Mouse (Mus musculus) embryonic facial prominence, embryonic 10.5 days (tissue): ENCODE measurements around the gene Sapcd1. TPM values are rescaled to one million over a fixed set of nuclear protein-coding genes. Genes with fewer than 3 reads are reported as not detected.

Source experiments
- DNase-seq: peaks from one replicate; pipeline ENCODE4 v3.0.0-alpha.2; 2017; ENCODE audit warnings: low spot score
- H3K27ac ChIP-seq: fragments of 300-500 bp; sonication (generic); replicated peaks from 2 replicates; pipeline ENCODE4 v1.5.1; 2016; ENCODE audit warnings: mild to moderate bottlenecking
- H3K27me3 ChIP-seq: fragments of 300-500 bp; sonication (generic); replicated peaks from 2 replicates; pipeline ENCODE4 v1.6.1; 2016; ENCODE audit warnings: low read depth, mild to moderate bottlenecking; ENCODE audit not compliant: poor library complexity, severe bottlenecking
- H3K36me3 ChIP-seq: fragments of 300-500 bp; sonication (generic); replicated peaks from 2 replicates; pipeline ENCODE4 v1.6.1; 2016; ENCODE audit warnings: mild to moderate bottlenecking, moderate library complexity
- H3K4me1 ChIP-seq: fragments of 300-500 bp; sonication (generic); 2 replicates; pipeline ENCODE4 v1.6.1; 2016
- H3K4me3 ChIP-seq: fragments of 300-500 bp; sonication (generic); 2 replicates; pipeline ENCODE4 v1.5.1; 2016; ENCODE audit warnings: mild to moderate bottlenecking, moderate library complexity
- H3K9me3 ChIP-seq: fragments of 300-500 bp; sonication (generic); 2 replicates; pipeline ENCODE4 v1.6.1; 2016; ENCODE audit warnings: mild to moderate bottlenecking
- WGBS: fragments of 180-500 bp; shearing (Covaris S2); methylation state at CpG from one replicate; pipeline ENCODE4 v1.1.7; 2016; 5-methylcytosine and 5-hydroxymethylcytosine counted together
- polyA plus RNA-seq: library from polyadenylated mRNA; unstranded; fragments of >200 nt; fragmentation: Nextera tagmentation; extraction: Ambion mirVana; gene quantifications from 2 replicates; pipeline ENCODE4 v1.2.1, GENCODE M21; 2016

Sapcd1 gene
- polyA plus RNA-seq, 1 experiment from 2014 or later, result 4.2 TPM

DNA sequence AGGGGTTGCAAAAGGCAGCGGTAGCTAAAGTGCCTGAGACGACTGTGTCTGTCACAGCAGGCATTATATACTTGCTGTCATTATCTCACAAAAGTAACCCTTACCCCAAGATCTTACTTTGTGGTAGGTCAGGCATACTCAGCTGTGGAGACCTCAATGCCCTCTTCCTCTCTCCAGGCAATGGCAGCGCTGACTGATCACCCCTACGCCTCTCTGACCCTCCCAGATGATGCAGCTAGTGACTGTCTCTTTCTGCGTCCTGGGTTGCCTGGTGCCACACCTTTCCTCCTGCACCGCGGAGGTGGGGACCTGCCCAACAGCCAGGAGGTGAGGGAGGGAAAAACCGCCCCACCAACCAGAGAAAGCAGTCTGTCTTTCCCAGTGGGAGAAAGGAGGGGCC lies 33.5 kb upstream of the Sapcd1 start:
- peaks cover 59% of the 10 kb centered on the region for H3K4me1 ChIP-seq
- H3K27me3 ChIP-seq, result peaks cover 38% of the 10 kb centered on the region
- H3K27ac ChIP-seq, result no peak overlapping the region
- DNase-seq, result no peak
- H3K9me3 ChIP-seq, result no peaks in the 10 kb centered on the region
- peaks cover 59% of the 10 kb centered on the region for H3K36me3 ChIP-seq
- WGBS, result 80% methylated on average over 8 of the region's 8 CpGs
- peak overlapping the region; percentile 89; the same call in 1 of the 2 replicates for H3K4me3 ChIP-seq

- peaks cover 64% of the 10 kb centered on the region for H3K36me3 ChIP-seq
- peak overlapping the region; percentile 89 for H3K4me3 ChIP-seq
- DNase-seq, result no peak
- WGBS, result 58% methylated on average over 22 of the region's 22 CpGs
- peaks cover 33% of the 10 kb centered on the region for H3K27me3 ChIP-seq
- peaks cover 56% of the 10 kb centered on the region for H3K4me1 ChIP-seq
- no peaks in the 10 kb centered on the region for H3K9me3 ChIP-seq
- H3K27ac ChIP-seq, result no peak overlapping the region
Observed at GRCm38 (mm10) chr17:35060737-35061297, 33.0 kb upstream of the Sapcd1 start.

- no peak for DNase-seq
- H3K27ac ChIP-seq, result peak overlapping the region; percentile 98
- peaks cover 25% of the 10 kb centered on the region for H3K27me3 ChIP-seq
- H3K9me3 ChIP-seq, result no peaks in the 10 kb centered on the region
- peaks cover 49% of the 10 kb centered on the region for H3K4me1 ChIP-seq
- 35% methylated on average over 14 of the region's 14 CpGs for WGBS
- peaks cover 71% of the 10 kb centered on the region for H3K36me3 ChIP-seq
- peak overlapping the region; percentile 89 for H3K4me3 ChIP-seq
Observed at GRCm38 (mm10) chr17:35060071-35060470, 32.3 kb upstream of the Sapcd1 start.

GRCm38 (mm10) chr17:35058911-35059892 lies 31.4 kb upstream of the Sapcd1 start, which contains the start of gene Ddah2:
Gene Ddah2 (plus strand): TSS chr17:35059035.
- Histone ChIP-seq H3K4me1 (peaks cover 40% of the 10 kb centered on the region), H3K27ac (peak within 1 kb of the TSS; percentile 98), H3K4me3 (peak within 1 kb of the TSS; percentile 89), H3K9me3 (no peaks in the 10 kb centered on the region), H3K36me3 (peaks cover 80% of the 10 kb centered on the region), H3K27me3 (peaks cover 17% of the 10 kb centered on the region)
- WGBS, result under 1% methylated on average over 57 of the region's 57 CpGs
- peak; percentile 97 for DNase-seq

GRCm38 (mm10) chr17:35058316-35058715 lies 30.5 kb upstream of the Sapcd1 start:
- Histone ChIP-seq H3K27ac (peak overlapping the region; percentile 98), H3K4me3 (peak overlapping the region; percentile 89), H3K36me3 (peaks cover 83% of the 10 kb centered on the region), H3K4me1 (peaks cover 35% of the 10 kb centered on the region), H3K27me3 (peaks cover 8% of the 10 kb centered on the region), H3K9me3 (no peaks in the 10 kb centered on the region)
- 70% methylated on average over 9 of the region's 9 CpGs for WGBS
- DNase-seq, result no peak

DNA sequence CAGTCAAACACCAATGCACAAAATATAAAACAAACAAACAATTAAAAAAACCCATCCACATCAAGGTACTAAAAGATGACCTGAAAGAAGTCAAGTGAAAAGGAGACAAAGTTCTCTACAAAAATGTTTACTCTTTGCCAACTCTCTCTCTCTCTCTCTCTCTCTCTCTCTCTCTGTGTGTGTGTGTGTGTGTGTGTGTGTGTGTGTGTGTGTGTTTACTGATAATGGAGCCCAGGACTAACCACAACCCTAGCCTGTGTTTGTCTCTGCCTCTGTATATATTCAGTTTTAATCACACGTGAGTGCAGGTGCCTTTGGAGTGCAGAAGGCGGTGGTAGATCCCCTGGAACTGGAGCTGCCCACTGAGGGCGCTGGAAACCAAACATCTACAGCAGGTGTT lies 29.3 kb upstream of the Sapcd1 start:
- WGBS, result 82% methylated on average over 3 of the region's 3 CpGs
- Histone ChIP-seq H3K36me3 (peaks cover 84% of the 10 kb centered on the region), H3K27ac (no peak overlapping the region), H3K4me1 (peaks cover 45% of the 10 kb centered on the region), H3K27me3 (no peaks in the 10 kb centered on the region), H3K9me3 (no peaks in the 10 kb centered on the region), H3K4me3 (0 out of 2 replicates have a peak overlapping the region, but pooled peaks have one; percentile 1)
- no peak for DNase-seq

- peaks cover 77% of the 10 kb centered on the region for H3K36me3 ChIP-seq
- H3K27me3 ChIP-seq, result no peaks in the 10 kb centered on the region
- H3K9me3 ChIP-seq, result no peaks in the 10 kb centered on the region
- H3K27ac ChIP-seq, result no peak overlapping the region
- 92% methylated on average over 7 of the region's 7 CpGs for WGBS
- peaks cover 48% of the 10 kb centered on the region for H3K4me1 ChIP-seq
- H3K4me3 ChIP-seq, result no peak overlapping the region
- no peak for DNase-seq
Observed at GRCm38 (mm10) chr17:35055691-35056495, 28.1 kb upstream of the Sapcd1 start.

DNA sequence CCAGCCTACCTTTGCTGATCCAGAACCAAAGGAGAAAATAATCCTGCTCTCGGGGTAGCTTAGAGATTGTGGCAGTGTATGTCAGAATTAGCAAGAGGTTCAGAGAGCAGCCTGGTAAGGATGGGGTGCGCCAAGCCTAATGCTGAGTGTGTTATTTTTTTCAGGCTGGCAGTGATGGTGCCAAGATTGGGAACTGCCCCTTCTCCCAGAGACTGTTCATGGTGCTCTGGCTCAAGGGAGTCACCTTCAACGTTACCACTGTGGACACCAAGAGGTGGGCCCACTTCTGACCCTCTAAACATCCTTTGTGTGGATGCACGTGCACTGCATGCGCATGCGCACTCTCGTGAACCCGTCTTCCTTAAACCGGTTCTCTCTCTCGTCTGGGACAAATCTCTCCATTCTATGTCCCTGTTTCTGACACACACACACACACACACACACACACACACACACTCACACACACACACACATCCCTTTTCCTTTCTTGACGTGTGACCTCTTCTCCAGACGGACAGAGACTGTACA lies 24.5 kb upstream of the Sapcd1 start:
- Histone ChIP-seq H3K9me3 (no peaks in the 10 kb centered on the region), H3K4me1 (peaks cover 55% of the 10 kb centered on the region), H3K4me3 (peak overlapping the region; percentile 83), H3K27me3 (no peaks in the 10 kb centered on the region), H3K27ac (peak overlapping the region; percentile 97), H3K36me3 (peaks cover 56% of the 10 kb centered on the region)
- 80% methylated on average over 12 of the region's 12 CpGs for WGBS
- no peak for DNase-seq

DNA sequence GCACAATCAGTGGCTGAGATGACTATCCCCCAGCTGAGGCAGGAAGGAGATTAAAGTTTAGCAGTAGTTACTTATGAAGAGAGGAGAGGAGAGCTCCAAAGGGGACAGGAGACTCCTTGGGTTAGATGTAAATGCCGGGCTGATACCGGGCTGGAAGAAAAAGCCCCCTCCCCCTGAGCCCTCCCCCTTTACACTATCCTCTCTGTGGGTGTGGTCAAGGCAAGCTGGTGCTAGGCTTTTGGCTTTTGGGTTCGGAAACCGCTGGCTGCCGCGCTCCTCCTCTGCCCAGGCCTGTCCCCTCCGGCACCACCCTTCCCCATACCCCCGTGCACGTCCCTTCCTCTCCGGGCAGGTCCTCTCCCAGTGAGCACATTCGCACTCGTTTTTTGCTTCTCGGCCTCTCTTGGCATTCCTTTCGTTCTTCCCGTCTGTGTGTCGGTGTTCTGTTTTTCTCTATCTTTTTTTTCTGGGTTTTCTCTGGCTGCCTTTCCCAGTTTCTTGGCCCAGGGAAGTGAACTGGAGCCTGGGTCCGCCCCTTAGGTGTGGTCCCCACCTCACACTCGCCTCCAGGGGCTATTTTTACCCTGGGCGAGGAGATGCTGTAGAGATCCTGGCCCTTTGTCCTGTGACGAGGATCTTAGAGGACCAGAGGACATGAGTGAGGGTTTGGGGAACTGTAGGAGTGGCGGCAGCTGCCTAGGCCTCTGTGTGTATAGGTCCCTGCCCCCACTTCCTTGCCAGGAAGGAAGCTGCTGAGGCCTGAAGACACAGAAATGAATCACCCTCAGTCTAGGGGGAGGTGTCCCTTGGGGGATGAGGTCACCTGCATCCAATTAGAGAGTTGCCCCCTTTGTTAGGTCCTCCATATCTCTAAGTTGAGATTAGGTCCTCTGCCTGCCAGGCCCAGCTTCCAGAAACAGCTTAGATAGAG lies 23.6 kb upstream of the Sapcd1 start:
- WGBS, result 1% methylated on average over 21 of the region's 21 CpGs
- H3K4me3 ChIP-seq, result peak overlapping the region; percentile 83
- peak overlapping the region; percentile 97 for H3K27ac ChIP-seq
- H3K27me3 ChIP-seq, result no peaks in the 10 kb centered on the region
- H3K9me3 ChIP-seq, result no peaks in the 10 kb centered on the region
- H3K4me1 ChIP-seq, result peaks cover 64% of the 10 kb centered on the region
- DNase-seq, result peak; percentile 81
- H3K36me3 ChIP-seq, result peaks cover 47% of the 10 kb centered on the region

- peaks cover 76% of the 10 kb centered on the region for H3K4me1 ChIP-seq
- 0 out of 2 replicates have a peak, but pooled peaks cover 3% of the 10 kb centered on the region for H3K27me3 ChIP-seq
- H3K4me3 ChIP-seq, result peak overlapping the region; percentile 83
- peaks cover 35% of the 10 kb centered on the region for H3K36me3 ChIP-seq
- DNase-seq, result peak; percentile 83
- H3K27ac ChIP-seq, result peak overlapping the region; percentile 97
- H3K9me3 ChIP-seq, result no peaks in the 10 kb centered on the region
- WGBS, result 1% methylated on average over 27 of the region's 27 CpGs
Observed at GRCm38 (mm10) chr17:35050126-35050750, 22.4 kb upstream of the Sapcd1 start.

GRCm38 (mm10) chr17:35049561-35050016 lies 21.8 kb upstream of the Sapcd1 start, which contains the start of gene Clic1:
Gene Clic1 (plus strand): TSS chr17:35049966.
- Histone ChIP-seq H3K4me3 (peak within 1 kb of the TSS; percentile 83), H3K9me3 (no peaks in the 10 kb centered on the region), H3K4me1 (peaks cover 79% of the 10 kb centered on the region), H3K27me3 (peaks cover 7% of the 10 kb centered on the region; the same call in 1 of the 2 replicates), H3K36me3 (peaks cover 28% of the 10 kb centered on the region), H3K27ac (peak within 1 kb of the TSS; percentile 97)
- WGBS, result 2% methylated on average over 11 of the region's 11 CpGs
- peak; percentile 88 for DNase-seq
